Mouse (Mus musculus): ENCODE results near the gene Trmt1. TPM values are rescaled to one million over a fixed set of nuclear protein-coding genes. Genes with fewer than 3 reads are reported as not detected.

Gene Trmt1
- polyA plus RNA-seq, 1 experiment from 2014 or later = 43.4 TPM

GRCm38 (mm10) chr8:84722850-84723570 lies 36.9 kb downstream of the Trmt1 start, which contains the start of gene G430095P16Rik:
TSS of gene G430095P16Rik (plus strand) at chr8:84723007.
- peak; percentile 90 for ATAC-seq
- H3K4me2 ChIP-seq (replicated peaks; ENCODE audit: low read depth, low read length) = peak within 1 kb of the TSS; percentile 25
- TF ChIP-seq CTCF (IDR thresholded peaks at IDR 0.05) (peak; percentile 70), EP300 (IDR thresholded peaks at IDR 0.05) (peak; percentile 77)
- H3K4me1 ChIP-seq (ENCODE audit: insufficient read depth, low read depth, low read length) = peaks cover 36% of the 10 kb centered on the region
- H3K9me3 ChIP-seq (ENCODE audit: low read length) = no peaks in the 10 kb centered on the region
- WGBS = 6% methylated on average over 10 of the region's 10 CpGs
- peak within 1 kb of the TSS; percentile 3 for H3K27ac ChIP-seq (ENCODE audit: low read length)
- DNase-seq (ENCODE audit: low spot score) = peak; percentile 93
- H3K27me3 ChIP-seq (replicated peaks; ENCODE audit: insufficient read depth, low read length) = no peaks in the 10 kb centered on the region
- H3K36me3 ChIP-seq (ENCODE audit: insufficient read depth, low read length) = peaks cover 17% of the 10 kb centered on the region
- H3K4me3 ChIP-seq (ENCODE audit: low read depth, low read length) = no peak within 1 kb of the TSS
- no peak within 1 kb of the TSS for H3K9ac ChIP-seq (replicated peaks; ENCODE audit: low read depth)

- no peak overlapping the region for H3K9ac ChIP-seq (replicated peaks; ENCODE audit: low read depth)
- ATAC-seq (no peak), DNase-seq (ENCODE audit: low spot score) (no peak)
- peaks cover 17% of the 10 kb centered on the region for H3K36me3 ChIP-seq (ENCODE audit: insufficient read depth, low read length)
- H3K4me2 ChIP-seq (replicated peaks; ENCODE audit: low read depth, low read length) = peak overlapping the region; percentile 25
- no peaks in the 10 kb centered on the region for H3K9me3 ChIP-seq (ENCODE audit: low read length)
- peaks cover 36% of the 10 kb centered on the region for H3K4me1 ChIP-seq (ENCODE audit: insufficient read depth, low read depth, low read length)
- H3K27me3 ChIP-seq (replicated peaks; ENCODE audit: insufficient read depth, low read length) = no peaks in the 10 kb centered on the region
- no peak for TF ChIP-seq EP300 (IDR thresholded peaks at IDR 0.05)
- TF ChIP-seq CTCF (IDR thresholded peaks at IDR 0.05) = no peak
- H3K27ac ChIP-seq (ENCODE audit: low read length) = peak overlapping the region; percentile 3
- H3K4me3 ChIP-seq (ENCODE audit: low read depth, low read length) = no peak overlapping the region
- 25% methylated on average over 7 of the region's 7 CpGs for WGBS
These were observed 37.4 kb downstream of the Trmt1 start for GRCm38 (mm10) chr8:84723571-84723900.

GRCm38 (mm10) chr8:84724683-84725082 lies 38.6 kb downstream of the Trmt1 start:
- Histone ChIP-seq H3K9ac (replicated peaks; ENCODE audit: low read depth) (no peak overlapping the region), H3K9me3 (ENCODE audit: low read length) (no peaks in the 10 kb centered on the region), H3K4me1 (ENCODE audit: insufficient read depth, low read depth, low read length) (peaks cover 36% of the 10 kb centered on the region), H3K4me2 (replicated peaks; ENCODE audit: low read depth, low read length) (no peak overlapping the region), H3K27ac (ENCODE audit: low read length) (no peak overlapping the region), H3K36me3 (ENCODE audit: insufficient read depth, low read length) (peaks cover 17% of the 10 kb centered on the region), H3K4me3 (ENCODE audit: low read depth, low read length) (no peak overlapping the region), H3K27me3 (replicated peaks; ENCODE audit: insufficient read depth, low read length) (no peaks in the 10 kb centered on the region)
- TF ChIP-seq CTCF (IDR thresholded peaks at IDR 0.05) (no peak), EP300 (IDR thresholded peaks at IDR 0.05) (no peak)
- 58% methylated on average over 9 of the region's 9 CpGs for WGBS
- DNase-seq (ENCODE audit: low spot score) (no peak), ATAC-seq (no peak)

- H3K9ac ChIP-seq (replicated peaks; ENCODE audit: low read depth) = 0 out of 2 replicates have a peak overlapping the region, but pooled peaks have one; percentile 16
- H3K4me1 ChIP-seq (ENCODE audit: insufficient read depth, low read depth, low read length) = peaks cover 40% of the 10 kb centered on the region
- 0 out of 2 replicates have a peak, but pooled peaks have one; percentile 0 for ATAC-seq
- no peak overlapping the region for H3K4me3 ChIP-seq (ENCODE audit: low read depth, low read length)
- no peaks in the 10 kb centered on the region for H3K9me3 ChIP-seq (ENCODE audit: low read length)
- 50% methylated on average over 10 of the region's 10 CpGs for WGBS
- H3K4me2 ChIP-seq (replicated peaks; ENCODE audit: low read depth, low read length) = no peak overlapping the region
- TF ChIP-seq CTCF (IDR thresholded peaks at IDR 0.05) (no peak), EP300 (IDR thresholded peaks at IDR 0.05) (no peak)
- peaks cover 16% of the 10 kb centered on the region for H3K36me3 ChIP-seq (ENCODE audit: insufficient read depth, low read length)
- DNase-seq (ENCODE audit: low spot score) = no peak
- no peaks in the 10 kb centered on the region for H3K27me3 ChIP-seq (replicated peaks; ENCODE audit: insufficient read depth, low read length)
- H3K27ac ChIP-seq (ENCODE audit: low read length) = peak overlapping the region; percentile 57
These were observed 39.3 kb downstream of the Trmt1 start for GRCm38 (mm10) chr8:84725246-84725940.

- peak; percentile 90 for DNase-seq (ENCODE audit: low spot score)
- Histone ChIP-seq H3K27me3 (replicated peaks; ENCODE audit: insufficient read depth, low read length) (no peaks in the 10 kb centered on the region), H3K4me1 (ENCODE audit: insufficient read depth, low read depth, low read length) (peaks cover 45% of the 10 kb centered on the region), H3K4me3 (ENCODE audit: low read depth, low read length) (no peak overlapping the region), H3K27ac (ENCODE audit: low read length) (peak overlapping the region; percentile 57), H3K4me2 (replicated peaks; ENCODE audit: low read depth, low read length) (no peak overlapping the region), H3K36me3 (ENCODE audit: insufficient read depth, low read length) (peaks cover 11% of the 10 kb centered on the region), H3K9me3 (ENCODE audit: low read length) (no peaks in the 10 kb centered on the region), H3K9ac (replicated peaks; ENCODE audit: low read depth) (no peak overlapping the region)
- TF ChIP-seq CTCF (IDR thresholded peaks at IDR 0.05) (peak; percentile 78), EP300 (IDR thresholded peaks at IDR 0.05) (no peak)
- peak; percentile 39 for ATAC-seq
- whole genome bisulfite sequencing = 17% methylated on average over 3 of the region's 3 CpGs
These were observed 39.8 kb downstream of the Trmt1 start for GRCm38 (mm10) chr8:84725941-84726259.

- Histone ChIP-seq H3K4me2 (replicated peaks; ENCODE audit: low read depth, low read length) (no peak overlapping the region), H3K27ac (ENCODE audit: low read length) (no peak overlapping the region), H3K4me3 (ENCODE audit: low read depth, low read length) (no peak overlapping the region), H3K36me3 (ENCODE audit: insufficient read depth, low read length) (peaks cover 10% of the 10 kb centered on the region), H3K9ac (replicated peaks; ENCODE audit: low read depth) (no peak overlapping the region), H3K27me3 (replicated peaks; ENCODE audit: insufficient read depth, low read length) (no peaks in the 10 kb centered on the region), H3K9me3 (ENCODE audit: low read length) (no peaks in the 10 kb centered on the region), H3K4me1 (ENCODE audit: insufficient read depth, low read depth, low read length) (peaks cover 58% of the 10 kb centered on the region)
- no peak for ATAC-seq
- WGBS = 67% methylated on average over 3 of the region's 3 CpGs
- no peak for DNase-seq (ENCODE audit: low spot score)
- TF ChIP-seq EP300 (IDR thresholded peaks at IDR 0.05) (no peak), CTCF (IDR thresholded peaks at IDR 0.05) (no peak)
These were observed 42.4 kb downstream of the Trmt1 start for GRCm38 (mm10) chr8:84728474-84728873.

Data from lung, postnatal 0 days (tissue).